Mouse (Mus musculus): ENCODE data around the gene Ibsp.

DNA sequence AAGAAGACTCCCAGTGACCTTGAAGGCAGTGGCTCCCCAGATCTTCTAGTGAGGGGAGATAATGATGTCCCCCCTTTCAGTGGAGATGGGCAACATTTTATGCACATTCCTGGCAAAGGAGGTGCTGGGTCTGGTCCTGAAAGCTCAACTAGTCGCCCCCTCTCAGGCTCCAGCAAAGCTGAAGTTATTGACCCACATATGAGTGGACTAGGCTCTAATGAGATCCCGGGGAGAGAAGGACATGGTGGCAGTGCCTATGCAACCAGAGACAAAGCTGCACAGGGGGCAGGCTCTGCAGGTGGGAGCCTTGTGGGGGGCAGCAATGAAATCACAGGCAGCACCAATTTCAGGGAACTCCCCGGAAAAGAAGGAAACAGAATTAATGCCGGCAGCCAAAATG is 38.5 kb downstream of the Ibsp start:
- TF ChIP-seq TAL1 (IDR thresholded peaks at IDR 0.05; ENCODE audit: low read length): no peak
- no peak for TF ChIP-seq GATA1 (IDR thresholded peaks at IDR 0.05; ENCODE audit: low read length)
